Mouse (Mus musculus) stomach, embryonic 16.5 days (tissue): ENCODE data around the gene Tmem74b. TPM values are rescaled to one million over a fixed set of nuclear protein-coding genes. Genes with fewer than 3 reads are reported as not detected.

Experiments
- ATAC-seq: fragments of 200-750 bp; cut with Nextera tagmentation; 2 replicates; pipeline ENCODE4 v1.8.0; 2017; ENCODE audit warnings: moderate number of reproducible peaks, moderate TSS enrichment; ENCODE audit not compliant: insufficient read depth, low FRiP score
- H3K27ac ChIP-seq: fragments of 300-500 bp; sonication (generic); 2 replicates; pipeline ENCODE4 v1.5.1; 2014; ENCODE audit warnings: low read length
- H3K27me3 ChIP-seq: fragments of 300-500 bp; sonication (generic); 2 replicates; pipeline ENCODE4 v1.6.1; 2014; ENCODE audit warnings: low read length, control low read depth, mixed read lengths; ENCODE audit not compliant: control insufficient read depth, insufficient read depth
- H3K36me3 ChIP-seq: fragments of 300-500 bp; sonication (generic); 2 replicates; pipeline ENCODE4 v1.6.1; 2014; ENCODE audit warnings: low read length; ENCODE audit not compliant: control insufficient read depth, insufficient read depth
- H3K4me1 ChIP-seq: fragments of 300-500 bp; sonication (generic); 2 replicates; pipeline ENCODE4 v1.6.1; 2014; ENCODE audit warnings: low read length, control low read depth, mixed read lengths; ENCODE audit not compliant: control insufficient read depth, insufficient read depth
- H3K4me2 ChIP-seq: fragments of 300-500 bp; sonication (generic); 2 replicates; pipeline ENCODE4 v1.6.1; 2014; ENCODE audit warnings: low read depth, low read length, mixed read lengths
- H3K4me3 ChIP-seq: fragments of 300-500 bp; sonication (generic); replicated peaks from 2 replicates; pipeline ENCODE4 v1.5.1; 2014; ENCODE audit warnings: mild to moderate bottlenecking, low read length
- H3K9ac ChIP-seq: fragments of 300-500 bp; sonication (generic); 2 replicates; pipeline ENCODE4 v1.6.1; 2014; ENCODE audit warnings: low read length
- H3K9me3 ChIP-seq: fragments of 300-500 bp; sonication (generic); replicated peaks from 2 replicates; pipeline ENCODE4 v1.6.1; 2016; ENCODE audit warnings: low read length, control low read depth; ENCODE audit not compliant: control insufficient read depth
- WGBS: fragments of 180-500 bp; shearing (Covaris S2); extraction: QIAGEN DNeasy Blood & Tissue Kit; methylation state at CpG from one replicate; pipeline ENCODE4 v1.1.7; 2014; 5-methylcytosine and 5-hydroxymethylcytosine counted together
- polyA plus RNA-seq: library from polyadenylated mRNA; unstranded; fragments of >200 nt; fragmentation: Nextera tagmentation; extraction: Ambion mirVana; gene quantifications from 2 replicates; pipeline ENCODE4 v1.2.1, GENCODE M21; 2015

Tmem74b gene
- polyA plus RNA-seq, 1 experiment from 2014 or later, result 1.3 TPM

GRCm38 (mm10) chr2:151739081-151739480 is 37.3 kb downstream of the Tmem74b start:
- Histone ChIP-seq H3K4me3 (no peak overlapping the region), H3K27ac (no peak overlapping the region), H3K9me3 (no peaks in the 10 kb centered on the region), H3K4me2 (no peak overlapping the region), H3K9ac (no peak overlapping the region), H3K27me3 (no peaks in the 10 kb centered on the region), H3K4me1 (peaks cover 14% of the 10 kb centered on the region), H3K36me3 (no peaks in the 10 kb centered on the region)
- WGBS, result 85% methylated on average over 3 of the region's 3 CpGs
- no peak for ATAC-seq

DNA sequence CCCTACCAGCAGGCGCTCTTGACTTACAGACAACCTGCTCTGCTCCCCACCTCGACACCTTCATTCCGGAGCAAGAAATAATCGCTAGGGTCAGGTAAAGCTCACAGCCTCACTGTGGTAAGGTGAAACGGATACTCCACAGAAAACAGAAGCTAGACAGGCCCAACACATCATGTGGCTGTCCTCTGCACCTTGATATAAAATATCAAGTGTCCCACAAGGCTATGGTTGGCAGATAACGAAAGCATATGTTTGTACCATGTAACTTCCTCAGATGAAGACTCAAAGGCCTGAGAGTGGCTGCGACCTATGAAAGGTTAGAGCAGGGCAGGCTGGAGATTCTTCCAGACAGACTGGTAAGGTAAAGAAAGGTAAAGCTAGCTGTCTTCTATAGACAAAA is 37.7 kb downstream of the Tmem74b start:
- Histone ChIP-seq H3K9me3 (no peaks in the 10 kb centered on the region), H3K4me3 (no peak overlapping the region), H3K27ac (no peak overlapping the region), H3K4me1 (peaks cover 14% of the 10 kb centered on the region), H3K36me3 (no peaks in the 10 kb centered on the region), H3K9ac (no peak overlapping the region), H3K27me3 (no peaks in the 10 kb centered on the region), H3K4me2 (no peak overlapping the region)
- no peak for ATAC-seq
- WGBS, result 89% methylated on average over 7 of the region's 7 CpGs

- no peaks in the 10 kb centered on the region for H3K36me3 ChIP-seq
- H3K4me1 ChIP-seq, result peaks cover 14% of the 10 kb centered on the region
- H3K27ac ChIP-seq, result peak overlapping the region; percentile 58
- H3K4me2 ChIP-seq, result peak overlapping the region; percentile 94
- H3K9me3 ChIP-seq, result no peaks in the 10 kb centered on the region
- peak; percentile 90 for ATAC-seq
- WGBS, result under 1% methylated on average over 61 of the region's 61 CpGs
- peak overlapping the region; percentile 88 for H3K9ac ChIP-seq
- H3K4me3 ChIP-seq, result peak overlapping the region; percentile 93
- no peaks in the 10 kb centered on the region for H3K27me3 ChIP-seq
These were observed 39.1 kb downstream of the Tmem74b start for GRCm38 (mm10) chr2:151740741-151741526.

- Histone ChIP-seq H3K4me1 (peaks cover 14% of the 10 kb centered on the region), H3K36me3 (no peaks in the 10 kb centered on the region), H3K9ac (no peak overlapping the region), H3K27me3 (no peaks in the 10 kb centered on the region), H3K9me3 (no peaks in the 10 kb centered on the region), H3K4me3 (no peak overlapping the region), H3K27ac (no peak overlapping the region), H3K4me2 (no peak overlapping the region)
- 86% methylated on average over 1 of the region's 1 CpGs for WGBS
- no peak for ATAC-seq
These were observed 40.3 kb downstream of the Tmem74b start for GRCm38 (mm10) chr2:151742084-151742483.

GRCm38 (mm10) chr2:151742850-151743679 is 41.3 kb downstream of the Tmem74b start:
- no peak overlapping the region for H3K4me3 ChIP-seq
- H3K4me2 ChIP-seq, result no peak overlapping the region
- no peak overlapping the region for H3K27ac ChIP-seq
- H3K9me3 ChIP-seq, result no peaks in the 10 kb centered on the region
- H3K36me3 ChIP-seq, result no peaks in the 10 kb centered on the region
- WGBS, result 56% methylated on average over 6 of the region's 6 CpGs
- H3K4me1 ChIP-seq, result peaks cover 14% of the 10 kb centered on the region
- no peaks in the 10 kb centered on the region for H3K27me3 ChIP-seq
- no peak for ATAC-seq
- H3K9ac ChIP-seq, result no peak overlapping the region

DNA sequence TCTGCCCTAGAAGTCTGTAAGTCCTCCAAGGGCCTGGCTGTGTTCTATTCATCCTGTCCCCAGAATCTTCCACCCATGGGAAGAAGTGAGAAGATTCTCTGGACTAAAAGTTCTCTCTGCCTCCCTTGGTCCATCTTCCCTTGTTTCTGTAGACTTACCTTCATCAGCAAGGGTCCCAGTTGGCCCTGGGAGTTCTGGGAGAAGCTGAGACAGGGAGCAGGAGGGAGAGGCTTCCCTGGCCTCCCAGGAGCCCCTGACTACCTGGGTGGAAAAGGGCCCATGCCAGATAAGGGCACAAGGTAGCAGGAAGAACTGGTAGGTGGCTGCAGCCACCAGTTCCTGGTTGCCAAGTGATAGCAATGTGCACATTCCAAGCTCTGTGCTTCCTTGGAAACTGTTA is 42.0 kb downstream of the Tmem74b start, which contains the start of gene Psmf1:
Gene Psmf1, minus strand, starts transcription at position 342 of the 400 bp plus-strand sequence.
- no peak within 1 kb of the TSS for H3K27ac ChIP-seq
- H3K9me3 ChIP-seq, result no peaks in the 10 kb centered on the region
- no peaks in the 10 kb centered on the region for H3K36me3 ChIP-seq
- no peak for ATAC-seq
- peaks cover 14% of the 10 kb centered on the region for H3K4me1 ChIP-seq
- no peak within 1 kb of the TSS for H3K9ac ChIP-seq
- no peak within 1 kb of the TSS for H3K4me2 ChIP-seq
- H3K27me3 ChIP-seq, result no peaks in the 10 kb centered on the region
- H3K4me3 ChIP-seq, result no peak within 1 kb of the TSS

DNA sequence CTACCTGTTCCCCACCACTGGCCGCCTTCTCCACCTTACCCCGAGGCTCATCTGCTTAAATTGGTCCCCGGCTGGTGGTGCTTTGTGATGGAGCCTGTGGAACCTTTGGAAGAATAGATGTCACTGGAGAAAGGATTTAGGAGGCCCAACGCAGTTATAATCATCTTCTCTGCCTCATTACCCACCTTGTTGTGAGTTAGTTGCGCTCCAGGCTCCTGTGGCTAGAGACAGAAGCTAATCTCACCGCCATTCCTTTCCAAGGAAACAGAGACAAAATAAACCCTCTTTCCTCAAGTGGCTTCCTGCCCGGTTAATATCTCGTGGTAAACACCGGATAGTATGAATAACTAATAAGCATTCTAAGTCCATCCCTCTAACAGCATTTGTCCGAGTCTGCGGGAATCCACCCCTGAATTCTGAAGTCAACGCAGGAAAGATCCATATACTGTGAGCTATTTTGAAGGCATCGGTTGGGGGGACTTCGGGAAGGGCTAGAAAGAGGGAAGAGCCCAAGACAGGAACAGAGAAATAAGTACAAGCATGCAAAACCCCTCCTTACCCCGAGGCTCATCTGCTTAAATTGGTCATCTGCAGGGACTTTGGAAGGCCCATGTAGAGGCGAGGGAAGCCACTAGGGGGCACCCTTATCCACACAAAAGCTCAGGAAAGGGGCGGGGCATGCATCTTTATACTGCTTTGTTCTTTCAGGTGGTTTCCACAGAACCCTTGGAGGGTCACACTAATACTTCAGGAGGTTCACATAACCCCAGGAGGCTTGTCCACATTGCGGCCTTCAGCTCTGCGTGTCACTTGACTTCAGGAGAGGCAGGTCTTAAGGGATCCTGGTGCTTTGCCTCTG is 46.3 kb downstream of the Tmem74b start:
- Histone ChIP-seq H3K36me3 (no peaks in the 10 kb centered on the region), H3K4me2 (no peak overlapping the region), H3K27me3 (no peaks in the 10 kb centered on the region), H3K27ac (no peak overlapping the region), H3K9me3 (no peaks in the 10 kb centered on the region), H3K4me1 (no peaks in the 10 kb centered on the region), H3K4me3 (no peak overlapping the region), H3K9ac (no peak overlapping the region)
- 39% methylated on average over 19 of the region's 19 CpGs for WGBS
- ATAC-seq, result no peak

DNA sequence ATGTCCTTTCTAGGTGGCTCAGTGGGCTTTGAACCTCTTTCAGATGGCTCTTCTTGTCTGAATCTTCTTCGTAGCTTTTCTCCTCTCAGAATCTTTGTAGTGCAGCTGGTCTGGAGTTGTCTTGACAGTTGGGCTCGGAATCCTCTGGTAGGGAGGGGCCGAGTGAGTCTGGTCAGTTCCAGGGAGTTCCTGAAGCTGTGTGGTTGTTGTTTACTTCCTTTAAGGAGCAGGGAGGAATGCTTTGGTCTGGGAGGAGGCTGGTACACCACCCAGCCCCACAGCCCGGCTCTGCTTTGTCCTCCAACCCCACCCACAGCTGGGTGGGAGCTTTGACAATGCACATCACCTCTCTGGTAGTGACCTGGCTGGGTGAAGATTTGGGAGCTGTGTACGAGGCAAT is 49.5 kb downstream of the Tmem74b start:
- Histone ChIP-seq H3K9ac (no peak overlapping the region), H3K27ac (no peak overlapping the region), H3K9me3 (no peaks in the 10 kb centered on the region), H3K4me3 (no peak overlapping the region), H3K27me3 (no peaks in the 10 kb centered on the region), H3K4me2 (no peak overlapping the region), H3K36me3 (no peaks in the 10 kb centered on the region), H3K4me1 (no peaks in the 10 kb centered on the region)
- WGBS, result 54% methylated on average over 5 of the region's 5 CpGs
- no peak for ATAC-seq
